Mouse (Mus musculus) lung, postnatal 25 days (tissue): Measurements from ENCODE around the gene Snca.

Source experiments
- DNase-seq: peaks from one replicate; pipeline ENCODE4 v3.0.0; 2022; ENCODE audit warnings: low spot score

Gene Snca

GRCm38 (mm10) chr6:60829282-60829891 lies at the start of gene Snca:
Snca (minus strand) TSS chr6:60829855.
- DNase-seq: no peak

GRCm38 (mm10) chr6:60870126-60870525 lies 40.5 kb upstream of the Snca start:
- DNase-seq: no peak

GRCm38 (mm10) chr6:60856599-60856998 lies 26.9 kb upstream of the Snca start:
- no peak for DNase-seq

- DNase-seq: no peak
These were observed 22.0 kb upstream of the Snca start for GRCm38 (mm10) chr6:60851690-60852089.

GRCm38 (mm10) chr6:60828429-60829264 lies 1.0 kb downstream of the Snca start:
- DNase-seq: no peak

GRCm38 (mm10) chr6:60828047-60828428 lies 1.6 kb downstream of the Snca start:
- no peak for DNase-seq

- no peak for DNase-seq
These were observed 2.4 kb downstream of the Snca start for GRCm38 (mm10) chr6:60827290-60827689.

- no peak for DNase-seq
These were observed 10.4 kb downstream of the Snca start for GRCm38 (mm10) chr6:60819272-60819671.

- DNase-seq: no peak
These were observed 16.1 kb downstream of the Snca start for GRCm38 (mm10) chr6:60813516-60813915.

GRCm38 (mm10) chr6:60798266-60798665 lies 31.4 kb downstream of the Snca start:
- DNase-seq: no peak

GRCm38 (mm10) chr6:60793659-60794365 lies 35.8 kb downstream of the Snca start:
- no peak for DNase-seq

- no peak for DNase-seq
These were observed 42.7 kb downstream of the Snca start for GRCm38 (mm10) chr6:60786955-60787354.

GRCm38 (mm10) chr6:60771899-60772298 lies 57.8 kb downstream of the Snca start:
- DNase-seq: peak; percentile 3

- DNase-seq: no peak
These were observed 64.0 kb downstream of the Snca start for GRCm38 (mm10) chr6:60765696-60766095.

- no peak for DNase-seq
These were observed 66.8 kb downstream of the Snca start for GRCm38 (mm10) chr6:60762864-60763263.

GRCm38 (mm10) chr6:60761710-60762109 lies 67.9 kb downstream of the Snca start:
- no peak for DNase-seq

- no peak for DNase-seq
These were observed 74.7 kb downstream of the Snca start for GRCm38 (mm10) chr6:60754975-60755374.

- no peak for DNase-seq
These were observed 83.7 kb downstream of the Snca start for GRCm38 (mm10) chr6:60745965-60746364.

- no peak for DNase-seq
These were observed 88.1 kb downstream of the Snca start for GRCm38 (mm10) chr6:60741427-60742071.

GRCm38 (mm10) chr6:60739776-60740175 lies 89.9 kb downstream of the Snca start:
- DNase-seq: no peak

- no peak for DNase-seq
These were observed 98.5 kb downstream of the Snca start for GRCm38 (mm10) chr6:60731164-60731563.

GRCm38 (mm10) chr6:60724110-60724829 lies 105.4 kb downstream of the Snca start:
- no peak for DNase-seq
